Mouse (Mus musculus): Measurements from ENCODE around the gene Pole4.

DNA sequence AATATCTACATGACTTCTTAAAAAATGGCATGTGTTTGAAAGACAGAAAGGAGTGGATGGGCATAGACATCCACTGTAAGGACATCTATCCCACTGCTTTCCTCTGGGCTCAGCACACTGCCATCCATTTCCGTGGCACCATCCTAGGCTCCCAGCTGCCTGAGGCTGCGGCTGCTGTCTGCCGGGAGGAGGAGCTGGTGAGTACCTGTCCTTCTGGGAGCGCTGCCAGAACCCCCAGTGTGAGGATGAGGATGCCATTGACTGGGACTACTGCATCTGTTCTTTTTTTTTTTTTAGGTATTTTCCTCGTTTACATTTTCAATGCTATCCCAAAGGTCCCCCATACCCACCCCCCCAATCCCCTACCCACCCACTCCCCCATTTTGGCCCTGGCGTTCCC is 119.8 kb downstream of the Pole4 start:
- TF ChIP-seq FLI1 (IDR thresholded peaks at IDR 0.05; ENCODE audit: low read length) (no peak), GATA1 (IDR thresholded peaks at IDR 0.05; ENCODE audit: borderline replicate concordance, low read length) (no peak)
